Mouse (Mus musculus) splenic B cell, adult 2 months (primary cell): ENCODE results near the gene Alpk1.

Experiments
- DNase-seq: peaks from one replicate; pipeline ENCODE4 v3.0.0-alpha.2; 2011; ENCODE audit warnings: low read depth, low spot score
- H3K27me3 ChIP-seq: 2 replicates; pipeline ENCODE4 v1.6.1; 2012; ENCODE audit warnings: mild to moderate bottlenecking, low read length, moderate library complexity, mixed read lengths; ENCODE audit not compliant: control insufficient read depth, poor library complexity, insufficient read depth, severe bottlenecking
- H3K36me3 ChIP-seq: 2 replicates; pipeline ENCODE4 v1.6.1; 2012; ENCODE audit warnings: mild to moderate bottlenecking, low read length, moderate library complexity, mixed read lengths; ENCODE audit not compliant: control insufficient read depth, poor library complexity, insufficient read depth, severe bottlenecking

Alpk1 gene

DNA sequence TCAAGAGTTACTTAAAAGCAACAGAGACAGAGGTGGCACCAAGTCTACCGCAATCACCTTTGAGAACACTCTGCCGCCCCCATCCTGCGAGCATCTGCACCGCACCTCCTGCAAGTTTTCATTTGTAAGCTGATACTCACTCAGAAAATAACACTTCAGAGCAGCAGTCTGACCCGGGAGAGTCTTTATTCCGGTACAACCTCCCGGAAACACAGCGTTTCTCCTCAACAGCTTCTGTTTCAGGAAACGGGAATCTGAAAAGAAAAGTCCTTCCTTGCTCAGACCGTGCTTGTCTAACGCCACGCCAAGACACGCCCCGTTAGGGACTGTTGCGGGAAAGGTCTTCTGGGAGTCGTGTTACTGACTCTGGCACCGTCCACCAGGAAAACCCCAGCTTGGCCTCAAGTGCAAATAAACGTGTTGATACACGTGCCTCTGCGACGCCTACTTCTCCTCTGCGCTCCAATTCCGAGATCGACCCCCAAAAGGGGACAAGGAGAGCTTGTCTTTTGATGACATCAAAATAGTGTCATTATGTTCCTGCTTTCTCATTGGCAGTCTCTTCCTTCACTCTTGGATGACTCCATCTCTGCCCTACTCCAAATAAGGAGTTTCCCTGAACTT lies at the start of gene Alpk1:
Alpk1 (minus strand) TSS at position 507 of the 624 bp plus-strand sequence.
- no peaks in the 10 kb centered on the region for H3K36me3 ChIP-seq
- H3K27me3 ChIP-seq: no peaks in the 10 kb centered on the region
- DNase-seq: peak; percentile 78

DNA sequence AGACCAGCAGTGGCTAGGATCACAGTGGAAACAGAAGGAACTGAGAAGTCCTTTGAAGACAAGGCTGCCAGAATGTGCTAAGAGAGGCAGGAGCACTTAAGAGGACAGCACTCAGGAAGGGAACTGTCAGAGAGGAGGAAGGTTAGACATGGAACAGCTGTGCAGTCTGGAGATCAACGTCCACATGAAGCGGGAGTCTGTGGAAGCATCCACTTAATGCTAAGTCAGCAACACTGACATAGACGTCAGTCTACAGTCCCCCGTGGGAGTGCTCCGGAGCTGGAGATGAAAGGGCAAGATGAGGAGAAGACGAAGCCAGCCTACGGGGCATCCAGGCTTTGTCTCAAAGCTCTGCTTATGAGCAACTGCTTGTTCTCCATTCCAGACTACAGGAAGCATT lies 46.8 kb upstream of the Alpk1 start:
- H3K27me3 ChIP-seq: no peaks in the 10 kb centered on the region
- DNase-seq: no peak
- peaks cover 2% of the 10 kb centered on the region; the same call in 1 of the 2 replicates for H3K36me3 ChIP-seq

DNA sequence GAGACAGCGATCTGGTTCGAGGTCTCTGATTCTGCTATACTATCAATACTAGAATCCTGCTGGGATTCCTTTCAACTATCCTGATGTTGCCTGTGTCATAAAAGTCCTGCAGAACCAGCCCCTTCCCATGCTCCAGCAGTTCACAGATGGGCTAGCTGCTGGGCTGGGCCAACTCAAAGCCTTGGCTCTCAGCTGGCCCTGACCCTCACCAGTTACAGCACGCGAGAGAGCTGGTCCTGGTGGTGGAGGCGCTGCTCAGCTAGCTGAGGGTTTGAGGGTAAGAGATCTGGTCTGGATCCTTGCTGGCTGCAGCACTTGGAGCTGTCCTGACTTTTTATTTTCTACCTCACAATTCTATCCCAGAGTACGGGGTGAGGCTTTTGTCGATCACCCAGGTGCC lies 46.2 kb upstream of the Alpk1 start:
- DNase-seq: no peak
- H3K27me3 ChIP-seq: no peaks in the 10 kb centered on the region
- peaks cover 3% of the 10 kb centered on the region; the same call in 1 of the 2 replicates for H3K36me3 ChIP-seq

DNA sequence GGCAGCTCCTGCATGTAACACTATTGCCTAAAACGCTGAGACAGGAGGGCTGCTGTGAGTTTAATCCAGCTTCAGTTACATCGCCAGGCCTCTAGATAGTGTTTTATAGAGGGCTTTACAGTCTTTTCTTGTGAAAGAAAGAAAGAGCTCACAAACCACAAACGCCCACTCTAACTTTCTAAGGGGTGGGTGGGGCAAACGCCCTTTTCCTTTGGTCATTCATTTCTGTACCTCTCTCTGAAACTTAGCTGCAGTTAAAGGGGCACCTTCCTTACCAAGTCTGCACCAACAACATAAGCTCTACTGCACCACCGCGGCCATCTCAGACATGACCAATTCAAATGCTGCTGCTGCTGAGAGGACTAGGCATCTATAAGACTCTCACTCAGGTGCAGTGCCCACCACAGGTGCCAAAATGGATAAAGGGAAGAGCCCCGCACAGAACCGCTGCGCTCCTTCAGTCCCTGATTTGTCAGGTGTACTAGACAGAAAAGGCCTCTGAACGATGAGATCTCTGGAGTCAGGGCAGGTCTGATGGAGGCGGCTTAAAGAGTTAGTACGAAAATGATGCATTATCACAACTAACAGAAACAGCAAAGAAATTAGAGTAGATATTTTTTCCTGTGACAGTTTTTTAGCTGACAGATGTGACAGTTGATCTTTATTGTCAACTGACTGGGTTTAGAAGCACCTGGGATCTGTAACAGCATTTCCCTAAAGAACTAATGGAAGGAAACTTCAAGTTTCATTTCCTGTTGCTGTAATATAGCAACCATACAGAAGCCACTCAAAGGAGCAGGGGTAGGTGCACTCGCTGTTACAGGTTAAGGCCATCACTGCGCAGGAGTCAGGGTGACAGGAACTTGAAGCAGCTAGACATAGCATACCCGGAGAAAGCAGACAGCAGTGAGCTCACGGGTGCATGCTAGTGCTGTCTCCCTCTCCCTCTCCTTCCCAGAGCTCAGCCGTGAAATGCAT lies 43.8 kb upstream of the Alpk1 start:
- Histone ChIP-seq H3K36me3 (peaks cover 7% of the 10 kb centered on the region), H3K27me3 (no peaks in the 10 kb centered on the region)
- peak; percentile 75 for DNase-seq

DNA sequence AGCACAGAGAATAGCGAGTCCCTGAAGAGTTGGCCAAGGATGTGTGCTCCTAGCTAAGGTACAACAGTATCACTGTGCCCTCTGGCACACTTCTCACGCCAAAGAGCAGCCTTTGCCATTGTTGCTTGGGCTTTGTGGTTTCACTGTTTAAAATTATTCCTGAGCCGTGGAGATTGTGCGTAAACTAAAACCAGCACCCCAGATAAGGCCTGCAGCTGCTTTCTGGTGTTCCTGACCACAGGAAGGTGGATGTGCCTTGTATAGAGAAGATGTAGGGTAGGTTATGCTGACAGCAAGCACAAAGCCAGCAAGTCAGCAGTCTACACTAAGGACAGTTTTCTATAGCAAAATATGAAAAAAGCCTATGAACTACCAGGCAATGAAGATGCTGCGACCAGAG lies 40.9 kb upstream of the Alpk1 start:
- Histone ChIP-seq H3K36me3 (peaks cover 7% of the 10 kb centered on the region), H3K27me3 (no peaks in the 10 kb centered on the region)
- DNase-seq: no peak

DNA sequence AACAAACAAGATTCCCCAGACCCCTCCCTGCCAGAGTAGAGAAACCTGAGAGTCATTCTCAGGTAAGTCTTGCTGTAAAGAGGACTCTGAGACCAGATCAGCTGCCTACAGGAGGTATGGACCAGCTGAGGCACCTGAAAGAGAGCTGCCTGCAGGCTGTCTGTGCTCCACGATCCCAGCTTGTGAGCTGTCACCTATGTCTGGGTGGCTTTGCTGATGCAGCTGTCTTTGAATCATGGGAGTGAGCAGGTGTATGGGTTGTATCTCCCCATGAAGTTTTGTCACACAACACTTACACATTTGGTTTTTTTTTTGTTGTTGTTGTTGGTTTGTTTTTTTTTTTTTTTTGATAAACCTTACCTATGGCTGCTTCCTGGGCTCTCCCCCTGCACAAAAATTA lies 40.1 kb upstream of the Alpk1 start:
- Histone ChIP-seq H3K36me3 (peaks cover 7% of the 10 kb centered on the region), H3K27me3 (no peaks in the 10 kb centered on the region)
- DNase-seq: no peak

DNA sequence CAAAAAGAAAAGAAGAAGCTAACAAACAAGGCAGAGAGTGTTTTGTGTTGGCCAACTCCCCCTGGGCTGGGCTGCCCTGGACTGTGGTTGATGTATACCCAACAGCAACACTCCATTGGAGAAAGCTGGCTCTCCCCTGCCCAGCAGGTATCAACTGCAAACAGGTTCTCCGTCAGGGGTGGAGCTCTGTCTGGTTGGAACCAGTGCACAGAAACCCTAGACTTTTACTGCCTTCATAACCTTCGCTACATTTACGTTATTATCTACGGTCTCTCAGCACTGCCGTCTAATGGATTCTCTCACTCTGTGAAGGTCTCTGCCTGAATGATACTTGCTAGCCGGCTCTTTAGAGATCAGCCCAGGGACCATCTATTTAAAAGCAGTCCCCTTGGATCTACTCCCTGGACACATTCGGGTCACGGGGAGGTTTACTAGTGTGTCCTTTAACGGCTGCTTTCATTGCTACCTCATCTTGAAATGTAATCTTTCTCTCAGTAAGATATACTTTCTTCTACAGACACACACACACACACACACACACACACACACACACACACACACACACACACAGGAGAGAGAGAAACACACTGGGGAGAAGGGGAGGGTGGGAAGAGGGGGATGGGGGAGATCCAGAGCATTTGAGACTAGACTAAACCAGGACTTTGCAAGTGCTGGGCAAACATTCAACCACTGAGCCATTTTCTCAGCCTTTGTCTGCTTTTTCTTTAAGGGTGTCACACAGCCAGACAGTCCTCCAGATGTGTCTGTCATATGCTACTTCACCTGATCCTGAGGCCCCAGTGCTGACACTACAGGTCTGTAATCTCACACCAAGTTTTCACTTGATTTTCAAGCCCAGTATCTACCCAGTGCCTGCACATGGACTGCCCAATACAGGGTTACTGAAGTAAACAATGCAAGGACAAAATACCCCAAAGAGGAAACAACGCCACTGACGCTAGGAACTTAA lies 38.7 kb upstream of the Alpk1 start:
- H3K36me3 ChIP-seq: peaks cover 7% of the 10 kb centered on the region
- DNase-seq: no peak
- H3K27me3 ChIP-seq: no peaks in the 10 kb centered on the region

DNA sequence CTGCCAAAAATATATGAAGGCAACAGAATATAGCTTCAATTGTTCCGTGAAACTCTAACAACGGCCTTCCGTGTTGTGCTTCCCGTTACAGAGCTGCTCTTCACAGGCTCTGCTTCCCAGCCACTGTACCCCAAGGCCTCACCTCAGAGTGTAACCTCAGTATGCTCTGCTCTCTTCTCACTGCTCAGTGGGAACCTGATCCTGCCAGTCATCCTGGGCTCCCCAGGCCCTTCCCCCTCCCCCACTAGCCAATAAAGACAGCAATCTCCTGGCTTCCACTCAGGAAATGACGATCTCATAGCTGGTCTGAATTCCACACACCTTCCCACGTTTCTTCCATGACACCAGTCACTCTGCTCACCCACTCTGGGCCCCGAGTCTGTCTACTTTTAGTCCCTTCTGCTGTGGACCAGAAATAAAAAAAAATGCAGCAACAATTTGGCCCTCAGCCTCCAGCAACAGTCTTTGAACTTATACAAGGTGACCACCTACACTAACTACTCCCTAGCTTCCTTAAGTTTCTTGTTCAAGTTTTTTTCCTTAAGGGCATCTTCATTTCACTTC lies 36.9 kb upstream of the Alpk1 start:
- DNase-seq: no peak
- H3K36me3 ChIP-seq: peaks cover 9% of the 10 kb centered on the region
- H3K27me3 ChIP-seq: no peaks in the 10 kb centered on the region

DNA sequence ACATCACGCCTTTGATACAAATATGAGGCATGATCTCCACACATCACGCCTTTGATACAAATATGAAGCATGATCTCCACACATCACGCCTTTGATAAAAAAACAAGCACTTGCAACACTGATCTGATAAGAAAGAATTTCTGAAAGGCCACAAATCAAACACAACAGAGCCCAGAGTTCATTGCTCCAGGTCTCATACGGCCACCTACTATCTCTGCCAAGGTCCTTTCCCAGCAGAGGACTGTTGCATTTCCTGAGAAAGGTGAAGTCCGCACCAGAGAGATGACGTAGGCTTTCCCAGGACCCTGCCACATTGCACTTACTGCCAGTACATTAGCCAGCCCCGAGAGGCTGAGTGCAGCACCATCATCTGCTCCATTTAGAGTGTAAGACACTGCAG lies 28.8 kb upstream of the Alpk1 start:
- no peaks in the 10 kb centered on the region for H3K27me3 ChIP-seq
- DNase-seq: no peak
- peaks cover 12% of the 10 kb centered on the region; the same call in 1 of the 2 replicates for H3K36me3 ChIP-seq

DNA sequence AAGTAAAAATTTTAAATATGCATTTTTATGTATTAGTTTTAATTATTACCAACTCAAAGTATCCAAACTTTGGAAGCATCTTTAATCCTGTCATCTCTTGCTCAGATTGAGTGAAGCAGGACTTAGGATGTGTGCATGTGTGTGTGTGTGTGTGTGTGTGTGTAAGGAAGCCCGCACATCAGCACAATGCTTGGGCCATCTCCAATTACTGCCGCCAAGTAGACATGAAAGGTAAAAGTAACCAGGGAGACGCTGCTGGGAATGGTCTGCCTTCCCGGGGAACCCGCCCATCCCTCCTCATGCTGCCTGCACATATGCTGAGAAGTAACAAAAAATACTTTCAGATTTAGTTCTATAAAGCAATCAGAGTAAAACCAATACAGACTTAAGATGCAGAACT lies 27.5 kb upstream of the Alpk1 start:
- DNase-seq: no peak
- Histone ChIP-seq H3K36me3 (peaks cover 8% of the 10 kb centered on the region; the same call in 1 of the 2 replicates), H3K27me3 (no peaks in the 10 kb centered on the region)

DNA sequence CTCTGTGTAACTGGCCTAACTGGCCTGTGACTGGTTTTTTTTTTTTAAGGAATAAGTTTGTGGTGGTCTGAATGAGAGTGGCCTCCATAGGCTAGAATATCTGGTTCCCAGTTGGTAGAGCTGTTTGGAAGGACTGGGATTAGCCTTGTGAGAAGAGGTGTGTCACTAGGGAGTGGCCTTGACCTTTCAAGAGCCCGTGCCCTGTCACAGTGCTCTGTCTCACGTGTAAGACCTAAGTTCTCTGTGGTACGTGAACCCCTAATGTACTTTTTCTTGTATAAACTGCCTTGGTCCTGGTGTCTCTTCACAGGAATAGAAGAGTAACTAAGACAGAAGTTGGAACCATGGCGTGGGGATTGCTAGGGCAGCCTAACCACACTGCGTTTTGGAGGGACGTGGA lies 25.7 kb upstream of the Alpk1 start:
- DNase-seq: no peak
- H3K27me3 ChIP-seq: no peaks in the 10 kb centered on the region
- H3K36me3 ChIP-seq: peaks cover 8% of the 10 kb centered on the region; the same call in 1 of the 2 replicates

DNA sequence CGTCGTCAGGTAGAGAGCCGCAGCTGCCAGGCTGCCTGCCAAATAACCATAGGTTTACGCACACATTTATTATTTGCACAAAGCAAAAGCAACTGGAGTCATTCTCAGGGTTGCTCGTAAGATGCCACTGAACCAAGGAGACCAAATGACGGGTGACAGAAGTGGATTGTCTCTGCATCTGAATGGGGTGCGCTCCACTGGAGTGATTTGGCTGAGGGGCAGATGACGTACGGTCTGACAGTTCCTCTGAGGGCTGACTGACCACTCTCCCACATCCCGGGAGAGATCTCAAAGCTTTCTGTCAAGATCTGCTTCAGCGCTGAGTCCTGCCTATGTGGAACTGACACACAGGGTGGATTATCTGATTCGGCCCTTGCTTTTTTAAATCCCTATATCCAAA lies 24.7 kb upstream of the Alpk1 start:
- Histone ChIP-seq H3K27me3 (no peaks in the 10 kb centered on the region), H3K36me3 (peaks cover 6% of the 10 kb centered on the region; the same call in 1 of the 2 replicates)
- no peak for DNase-seq

DNA sequence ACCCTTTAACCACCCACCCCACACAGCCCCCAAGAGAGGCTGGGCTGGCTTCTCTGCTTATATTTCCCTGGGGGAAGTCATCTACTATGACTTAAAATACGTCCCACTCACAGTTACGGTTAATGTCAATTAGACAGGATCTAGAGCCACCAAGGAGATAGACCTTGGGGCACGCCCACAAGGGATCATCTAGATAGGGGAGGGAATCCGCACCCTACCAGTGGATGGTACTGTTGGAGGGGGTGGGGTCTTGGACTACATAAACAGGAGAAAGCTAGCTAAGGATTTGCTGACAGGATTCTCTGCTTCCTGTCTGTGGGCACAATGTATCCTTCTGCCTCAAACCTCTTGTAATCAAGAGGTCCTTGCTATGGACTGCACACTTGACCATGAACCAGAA lies 24.1 kb upstream of the Alpk1 start:
- Histone ChIP-seq H3K36me3 (peaks cover 5% of the 10 kb centered on the region; the same call in 1 of the 2 replicates), H3K27me3 (no peaks in the 10 kb centered on the region)
- DNase-seq: no peak

DNA sequence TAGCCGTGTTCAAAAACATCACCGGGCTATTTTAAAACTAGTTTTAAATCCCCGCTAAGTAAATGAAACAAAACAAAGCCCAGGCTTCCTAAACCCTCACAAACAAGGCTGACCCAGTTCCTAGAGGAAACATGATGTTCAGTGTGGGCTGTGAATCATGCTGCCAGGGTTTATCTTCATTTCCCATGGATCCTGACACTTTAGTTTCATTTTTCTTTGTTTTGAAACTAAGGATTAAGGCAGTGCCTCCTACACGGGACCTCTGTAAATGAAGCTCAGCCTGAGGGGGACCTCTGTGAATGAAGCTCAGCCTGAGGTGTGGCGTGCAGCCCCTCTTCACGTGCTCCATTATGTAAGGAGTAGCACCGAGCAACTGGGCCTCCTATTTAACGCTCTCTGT lies 22.5 kb upstream of the Alpk1 start:
- no peak for DNase-seq
- no peaks in the 10 kb centered on the region for H3K27me3 ChIP-seq
- H3K36me3 ChIP-seq: no peaks in the 10 kb centered on the region; the same call in 1 of the 2 replicates
